Mouse (Mus musculus): ENCODE results near the gene Macrod1.
A peak's percentile ranks its signal among the peaks of the same experiment; 100 is the strongest.

Gene Macrod1

DNA sequence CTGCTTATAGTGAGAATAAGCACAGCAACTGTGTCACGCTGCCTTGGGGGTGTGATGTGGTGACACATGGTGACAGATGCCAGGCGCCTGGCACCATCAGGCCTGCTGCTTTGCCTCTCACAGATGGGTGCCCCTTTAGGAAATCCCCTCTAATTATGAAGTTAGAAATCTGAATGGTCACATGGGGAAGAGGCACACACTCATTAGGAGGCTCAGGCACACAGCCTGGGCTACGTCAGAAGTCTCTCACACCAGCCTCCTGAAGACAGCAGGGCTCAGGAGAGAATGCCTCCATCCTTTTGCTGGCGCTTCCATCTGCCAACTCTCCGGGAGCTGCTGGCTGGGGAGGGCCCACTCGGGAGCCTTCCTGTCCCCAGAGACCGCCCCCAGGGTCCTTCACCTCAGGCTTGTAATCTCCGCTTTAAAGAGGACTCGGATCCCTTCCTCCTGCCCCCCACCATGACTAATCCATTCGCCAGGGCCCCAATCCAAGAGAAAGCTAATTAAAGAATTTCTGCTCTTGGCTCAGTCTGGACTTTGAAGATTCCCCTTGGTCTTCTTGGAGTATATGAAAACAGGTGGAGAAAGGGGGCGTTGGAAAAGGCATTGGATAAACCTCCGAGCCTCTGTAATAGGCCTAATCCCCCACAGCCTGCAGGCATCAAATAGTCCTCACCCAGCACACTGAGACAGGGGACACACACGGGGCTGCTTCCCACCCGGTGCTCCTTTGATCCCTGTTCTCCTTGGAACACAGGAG lies 26.6 kb downstream of the Macrod1 start:
- no peak for DNase-seq

GRCm38 (mm10) chr19:7084734-7085133 lies 28.1 kb downstream of the Macrod1 start:
- no peak for DNase-seq

- no peak for DNase-seq
Observed at GRCm38 (mm10) chr19:7088558-7088957, 31.9 kb downstream of the Macrod1 start.

DNA sequence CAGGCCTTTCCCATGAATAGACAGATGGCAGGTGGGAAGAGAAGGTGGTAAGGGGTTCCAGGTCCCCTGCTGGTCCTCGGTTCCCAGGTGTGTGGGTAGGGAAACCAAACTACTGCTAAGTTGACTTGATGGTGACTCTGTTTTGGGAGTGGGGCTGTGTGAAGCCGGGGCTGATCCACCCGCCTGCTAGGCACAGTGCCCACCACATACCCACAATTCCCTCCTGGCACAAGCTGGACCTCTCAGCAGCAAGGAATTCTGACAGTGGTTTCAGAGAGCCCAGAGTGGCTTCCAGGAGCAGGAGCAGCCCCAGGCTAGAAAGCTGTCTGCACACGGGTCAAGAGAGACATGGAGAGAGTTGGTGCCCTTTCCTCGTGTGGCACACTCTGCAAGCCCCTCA lies 32.4 kb downstream of the Macrod1 start:
- no peak for DNase-seq

DNA sequence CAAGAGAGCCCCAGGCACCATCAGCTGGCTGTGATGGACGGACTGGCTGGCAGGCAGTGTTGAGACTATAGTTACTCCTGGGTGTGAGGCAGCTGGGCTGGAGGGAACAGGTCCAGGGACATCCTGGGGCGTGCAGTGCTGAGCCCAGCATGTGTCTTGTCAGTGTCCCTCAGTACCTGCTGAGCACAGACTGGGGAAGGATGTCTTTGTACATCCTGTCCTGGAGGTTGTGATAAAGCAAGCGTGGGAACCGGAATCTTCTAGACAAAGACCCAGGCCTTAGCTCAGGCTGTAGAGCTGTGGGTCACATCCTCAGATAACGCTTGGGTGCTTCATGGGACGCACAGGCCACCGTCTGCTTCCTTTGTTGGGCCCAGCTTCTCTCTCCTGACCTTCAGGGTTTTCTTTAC lies 33.2 kb downstream of the Macrod1 start:
- no peak for DNase-seq

GRCm38 (mm10) chr19:7090369-7091064 lies 33.9 kb downstream of the Macrod1 start:
- no peak for DNase-seq

DNA sequence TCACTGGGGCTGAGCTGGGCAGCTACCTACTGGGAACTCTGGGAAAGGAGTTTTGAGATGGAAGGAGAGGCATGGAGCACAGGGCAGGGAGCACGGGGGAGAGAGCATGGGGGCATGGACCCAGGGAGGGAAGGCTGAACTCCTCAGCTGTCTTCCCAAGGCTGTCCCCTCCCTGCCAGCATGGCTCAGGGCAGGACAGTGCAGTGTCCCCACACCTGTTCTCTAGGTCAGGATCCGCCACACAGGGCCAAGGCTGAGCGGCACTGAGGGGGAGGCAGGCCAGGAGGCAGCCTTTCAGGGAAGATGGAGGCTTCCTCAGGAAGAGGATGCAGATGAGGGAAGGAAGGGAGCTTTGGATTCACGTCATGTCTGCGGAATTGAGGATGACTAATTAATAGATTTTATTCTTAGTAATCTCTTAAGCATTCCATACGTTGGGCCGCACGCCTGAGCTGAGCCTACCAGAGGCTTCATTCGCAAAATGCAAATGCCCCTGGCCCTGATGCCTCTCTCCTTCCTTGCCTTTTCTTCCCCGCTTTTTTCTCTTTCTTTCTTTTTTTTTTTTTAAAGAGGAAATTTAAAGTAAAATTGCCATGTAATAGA lies 34.9 kb downstream of the Macrod1 start:
- DNase-seq = no peak

DNA sequence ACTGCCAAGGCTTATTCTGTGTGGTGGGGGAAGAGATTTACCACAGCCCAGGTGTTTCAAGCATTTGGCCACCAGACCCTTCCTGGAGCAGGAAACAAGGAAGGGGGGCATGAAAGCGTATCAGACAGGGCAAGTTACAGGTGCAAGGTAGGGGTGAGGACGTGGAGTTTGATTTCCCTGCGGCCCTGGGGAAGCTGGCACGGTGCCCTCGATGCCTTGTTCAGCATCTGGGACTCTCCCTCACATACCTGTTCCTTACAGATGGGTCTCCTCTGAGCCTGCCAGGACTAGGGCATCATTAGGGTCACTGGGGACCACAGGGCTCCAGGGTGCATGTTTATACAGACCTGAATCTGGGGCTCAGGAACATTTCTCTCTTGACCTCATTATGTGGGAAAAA lies 36.1 kb downstream of the Macrod1 start:
- DNase-seq = no peak

DNA sequence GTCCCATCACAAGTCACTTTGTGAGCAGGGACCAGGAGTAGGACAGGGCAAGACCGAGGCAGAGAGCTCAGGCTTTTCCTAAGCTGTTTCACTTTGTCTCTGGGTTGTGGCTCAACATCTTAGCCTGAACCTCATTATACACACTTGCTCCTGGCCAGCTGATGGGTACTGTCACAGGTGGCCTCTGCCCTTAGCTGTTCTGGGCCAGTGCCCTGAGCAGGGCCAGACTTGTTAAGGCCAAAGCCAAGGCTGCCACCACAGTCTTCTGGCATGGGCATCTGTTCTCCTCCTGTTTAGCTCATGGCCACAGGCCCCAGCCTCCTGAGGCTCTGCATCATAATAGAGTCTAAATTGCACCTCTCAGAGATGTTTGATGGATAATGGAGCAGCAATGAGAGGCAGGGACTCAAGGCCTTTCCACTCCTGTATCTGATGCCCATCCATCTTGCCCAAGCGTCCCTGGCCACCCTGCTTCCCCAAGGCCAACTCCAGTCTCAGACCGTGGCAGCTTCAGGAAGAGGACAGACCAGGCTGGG lies 43.1 kb downstream of the Macrod1 start:
- DNase-seq = no peak

DNA sequence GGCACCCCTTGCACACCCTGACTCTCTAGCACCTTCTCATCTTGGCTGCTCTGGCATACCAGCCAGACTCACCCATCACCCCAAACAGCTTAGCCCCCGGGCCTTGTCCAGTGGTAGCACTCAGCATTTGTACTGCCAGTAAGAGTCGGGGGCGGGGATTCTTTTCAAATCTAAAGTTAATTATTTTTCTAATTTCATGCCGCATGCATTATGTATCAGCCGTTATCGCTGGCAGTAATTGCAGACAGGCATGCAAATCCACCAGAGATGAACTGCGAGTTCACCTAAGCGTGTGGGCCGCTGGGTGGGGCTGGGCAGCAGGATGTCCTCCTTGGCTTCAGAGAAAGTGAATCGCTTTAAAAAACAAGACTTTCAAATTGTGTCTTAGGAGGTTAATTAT lies 45.4 kb downstream of the Macrod1 start:
- no peak for DNase-seq

DNA sequence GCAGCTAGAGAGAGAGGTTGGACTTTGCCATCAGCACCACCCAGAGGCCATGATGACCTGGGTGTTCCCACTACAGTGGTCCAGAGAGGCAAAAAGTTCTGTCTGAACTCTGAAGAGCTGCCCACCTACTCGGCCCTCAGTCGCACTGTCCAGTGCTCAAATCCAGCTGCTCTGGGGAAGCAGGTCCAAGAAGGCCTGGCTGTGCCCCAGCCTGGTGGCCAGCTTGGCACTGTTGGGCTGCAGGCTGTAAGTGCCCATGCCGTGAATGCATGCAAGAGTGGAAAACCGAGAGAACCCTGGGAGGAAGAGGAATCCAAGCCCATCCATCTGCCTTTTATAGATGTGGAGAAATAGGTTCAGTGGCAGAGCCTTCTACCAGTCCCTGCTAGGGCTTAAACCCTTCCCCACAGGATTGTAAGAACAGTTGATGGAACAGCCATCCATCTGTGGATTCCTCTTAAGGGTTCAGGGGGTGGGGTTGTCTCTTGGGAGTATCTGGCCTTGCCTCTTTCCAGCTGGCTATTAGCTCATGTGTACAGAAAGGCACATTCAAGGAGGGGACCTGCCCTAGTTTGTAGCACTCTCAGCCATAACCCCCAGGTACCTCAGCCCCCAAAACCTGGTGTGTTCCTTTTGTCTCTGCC lies 46.9 kb downstream of the Macrod1 start:
- no peak for DNase-seq

- DNase-seq = no peak
Observed at GRCm38 (mm10) chr19:7103993-7104401, 47.4 kb downstream of the Macrod1 start.

DNA sequence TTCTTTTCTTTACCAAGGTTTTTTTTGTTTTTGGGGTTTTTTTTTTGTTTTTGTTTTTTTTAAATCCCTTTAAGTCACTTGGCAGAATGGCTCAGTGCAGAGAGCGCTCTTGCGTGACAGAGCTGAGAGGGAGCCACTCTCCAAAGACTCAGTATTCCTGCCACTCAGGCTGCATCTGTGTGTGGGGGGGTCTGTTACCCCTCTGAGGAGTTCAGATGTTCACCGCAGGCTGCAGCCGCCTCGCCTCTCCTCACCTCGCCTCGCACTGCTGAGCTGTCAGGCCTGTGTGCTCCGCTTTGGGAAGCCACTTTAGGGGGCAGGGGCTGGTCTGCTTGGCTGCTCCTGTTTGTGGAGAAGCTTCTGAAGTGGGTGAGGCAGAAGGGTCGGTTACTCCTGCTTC lies 48.9 kb downstream of the Macrod1 start, which contains the start of gene Flrt1:
Gene Flrt1 (minus strand): TSS at position 186 of the 400 bp plus-strand sequence.
- DNase-seq = no peak

DNA sequence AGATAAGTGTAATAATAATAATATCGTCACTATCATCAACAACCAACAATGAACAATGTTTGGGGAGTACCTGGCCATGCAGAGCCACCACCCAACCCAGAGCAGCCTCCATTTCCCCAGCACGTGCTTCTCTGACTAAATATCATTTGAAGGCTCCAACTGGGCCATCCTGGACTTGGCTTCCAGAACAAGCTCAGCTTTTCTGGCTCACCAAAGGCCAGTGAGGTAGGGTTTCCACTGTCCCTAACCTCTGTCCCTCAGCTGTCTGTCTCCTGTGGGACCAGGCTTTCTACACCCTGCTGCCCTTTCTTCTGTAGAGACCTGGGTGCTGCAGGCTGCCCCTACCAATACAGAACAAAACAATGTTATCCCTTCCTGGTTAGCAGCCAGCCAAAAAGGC lies 50.0 kb downstream of the Macrod1 start:
- DNase-seq = no peak

DNA sequence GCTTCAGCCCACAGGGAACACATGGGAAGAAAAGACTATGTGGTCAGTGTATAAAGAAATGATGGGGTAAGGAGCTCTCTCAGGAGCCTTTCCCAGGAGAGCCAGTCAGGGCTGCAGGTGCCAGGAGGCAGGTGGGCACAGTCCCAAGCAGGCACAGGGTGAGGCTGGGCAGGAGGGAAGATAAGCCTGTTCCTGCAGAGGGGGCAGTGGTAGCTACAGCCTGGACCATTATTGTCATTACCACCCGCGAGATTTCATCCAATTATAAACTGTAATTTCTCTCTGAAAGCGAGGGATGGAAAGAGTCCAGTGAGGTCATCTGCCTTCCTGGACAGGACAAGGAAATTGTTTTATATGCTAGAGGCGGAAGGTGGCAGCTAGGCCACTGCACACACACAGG lies 50.6 kb downstream of the Macrod1 start:
- DNase-seq = no peak

DNA sequence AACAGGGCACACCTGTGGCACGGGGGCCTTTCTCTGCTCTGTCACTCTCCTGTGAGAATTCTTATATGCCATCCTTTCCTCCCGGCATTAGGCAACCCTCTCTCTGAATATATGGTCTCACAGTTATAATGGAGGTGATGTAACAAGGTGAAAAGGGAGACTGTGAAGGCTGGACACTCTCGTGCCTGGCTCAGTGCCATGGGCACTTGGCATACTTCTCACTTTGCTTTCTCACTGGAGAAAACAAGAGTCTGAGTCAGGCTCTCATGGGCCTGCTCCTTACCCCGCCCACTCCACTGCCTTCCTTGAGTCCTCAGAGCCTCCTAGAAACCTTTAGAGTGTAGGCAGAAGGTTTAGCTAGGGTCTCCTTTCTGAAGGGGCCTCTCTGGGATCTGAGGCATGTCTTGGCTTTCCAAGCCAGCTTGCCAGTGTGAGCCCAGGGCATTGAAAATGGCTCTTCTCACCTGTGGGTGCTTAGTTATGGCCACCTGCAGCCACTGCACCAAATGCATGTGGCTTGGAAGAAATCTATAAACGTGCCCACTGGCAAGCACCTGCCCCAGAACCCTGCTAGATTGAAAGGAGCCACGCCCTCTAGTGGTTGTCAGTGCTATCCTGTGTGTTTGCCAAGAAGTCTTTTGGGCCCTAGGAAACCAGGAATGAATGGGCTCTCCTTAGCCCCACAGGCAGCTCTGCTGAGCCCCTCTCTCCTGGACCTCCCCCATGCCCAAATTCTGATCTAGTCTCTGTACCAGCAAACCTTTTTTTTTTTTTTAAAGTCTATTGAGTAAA lies 51.7 kb downstream of the Macrod1 start:
- peak; percentile 44 for DNase-seq

DNA sequence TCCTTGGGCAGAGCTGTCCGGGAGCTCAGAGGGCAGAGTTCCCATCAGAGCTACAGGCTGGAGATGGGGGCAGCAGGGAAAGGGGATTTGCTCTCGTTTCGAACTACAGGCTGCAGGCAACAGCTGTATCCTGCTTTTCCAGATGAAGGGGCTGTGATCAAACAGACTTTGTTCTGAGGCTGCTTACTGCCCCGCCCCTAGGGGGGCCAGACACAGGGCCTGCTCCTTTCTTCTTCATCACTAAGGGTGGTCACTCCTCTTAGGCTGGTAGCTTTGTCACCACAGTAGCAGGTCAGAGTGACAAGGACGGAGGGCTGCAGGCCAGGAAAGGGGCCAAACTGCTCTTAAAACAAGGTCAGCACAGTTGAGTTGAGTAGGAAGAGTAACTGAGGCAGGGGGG lies 53.5 kb downstream of the Macrod1 start:
- no peak for DNase-seq

DNA sequence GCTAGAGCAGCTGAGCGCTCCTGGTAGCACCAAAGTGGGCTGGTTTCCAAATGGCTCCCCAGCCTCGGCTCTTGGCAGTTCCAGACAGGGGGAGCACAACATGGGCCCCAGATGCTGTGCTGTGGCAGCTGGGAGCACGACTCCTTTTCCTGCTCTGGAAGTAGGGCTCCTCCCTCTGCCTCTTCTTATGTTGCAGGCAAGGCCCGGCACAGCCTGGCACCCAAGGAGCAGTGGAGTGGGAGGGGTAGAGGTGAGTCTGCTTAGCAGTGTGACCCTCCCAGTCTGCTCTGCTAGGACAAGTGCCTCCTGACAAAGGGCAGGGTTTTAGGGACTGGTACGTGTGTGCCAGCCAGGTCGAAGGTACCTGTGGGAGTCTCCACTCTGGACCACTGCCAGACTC lies 54.3 kb downstream of the Macrod1 start:
- DNase-seq = no peak

- DNase-seq = no peak
Observed at GRCm38 (mm10) chr19:7111309-7111708, 54.7 kb downstream of the Macrod1 start.

DNA sequence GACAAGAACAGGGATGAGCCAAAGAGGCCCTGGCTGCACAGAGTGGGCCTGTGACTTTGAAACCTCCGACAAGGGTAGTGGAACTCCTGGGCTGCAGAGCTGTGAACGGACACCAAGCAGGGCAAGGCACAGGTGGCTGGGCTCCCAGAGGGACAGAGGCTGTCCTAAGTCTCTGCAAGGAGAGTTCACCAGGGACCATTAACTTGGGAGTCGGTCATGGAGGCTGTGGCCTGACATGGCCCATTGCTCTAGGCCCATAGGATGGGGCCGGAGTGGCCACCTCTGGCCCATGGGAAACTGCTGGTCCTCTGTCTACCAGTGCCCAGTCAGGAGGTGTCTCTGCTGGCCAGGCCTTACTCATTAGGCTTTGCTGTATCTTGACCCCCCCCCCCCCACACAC lies 55.1 kb downstream of the Macrod1 start:
- DNase-seq = no peak

DNA sequence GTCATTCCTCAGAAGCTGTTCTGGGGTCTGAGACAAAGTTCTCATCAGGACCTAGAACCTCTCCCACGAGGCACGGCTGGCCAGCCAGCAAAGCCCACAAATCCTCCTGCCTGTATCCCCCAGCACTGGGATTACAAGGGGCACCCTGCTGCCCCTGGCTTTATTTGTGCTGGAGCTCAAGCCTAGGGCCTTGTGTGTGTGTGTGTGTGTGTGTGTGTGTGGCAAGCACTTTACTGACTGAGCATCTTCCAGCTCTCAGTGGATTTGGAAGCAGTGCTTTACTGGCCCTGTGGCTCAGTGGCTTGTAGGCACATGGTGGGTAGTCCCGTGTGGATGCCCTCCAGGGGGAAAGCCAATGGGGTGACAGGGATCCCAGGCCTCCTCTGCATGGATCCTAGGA lies 56.0 kb downstream of the Macrod1 start:
- no peak for DNase-seq

- no peak for DNase-seq
Observed at GRCm38 (mm10) chr19:7113574-7113973, 57.0 kb downstream of the Macrod1 start.

All from cerebellum, adult 11 months (tissue).